Mouse (Mus musculus): Measurements from ENCODE around the gene Fermt2. TPM values are rescaled to one million over a fixed set of nuclear protein-coding genes. Genes with fewer than 3 reads are reported as not detected.
"Not testable (repeated sequence)": the region's sequence is repeated elsewhere in the genome, so short reads cannot be mapped to it uniquely, and the experiment has no call there.

Fermt2 gene
- polyA plus RNA-seq, 1 experiment: 8.2 TPM

DNA sequence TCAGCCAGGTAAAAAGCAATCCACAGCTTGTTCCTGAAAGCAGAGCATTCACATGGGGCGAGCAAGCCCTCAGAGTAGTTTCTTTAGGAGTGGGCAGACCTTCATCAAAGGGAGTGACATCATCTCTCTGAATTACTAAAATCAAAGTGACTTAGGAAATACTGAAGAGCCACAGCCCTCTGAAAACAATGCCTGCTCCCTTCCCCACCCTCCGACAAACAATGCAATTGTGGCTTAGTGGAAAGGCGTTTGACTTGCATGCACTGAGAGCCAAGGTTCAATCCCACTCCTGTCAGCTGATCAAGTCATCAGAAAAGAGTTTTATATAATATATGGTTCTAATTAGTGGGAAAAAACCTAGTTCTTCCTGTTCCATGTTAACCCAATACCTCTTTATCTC, 26.0 kb downstream of the Fermt2 start:
- Histone ChIP-seq H3K27me3 (ENCODE audit: control insufficient read depth, insufficient read depth, low read length) (no peaks in the 10 kb centered on the region), H3K36me3 (ENCODE audit: control insufficient read depth, insufficient read depth, low read length) (no peaks in the 10 kb centered on the region), H3K27ac (ENCODE audit: control insufficient read depth, insufficient read depth, low read length) (no peak overlapping the region), H3K4me1 (replicated peaks; ENCODE audit: control insufficient read depth, insufficient read depth, low read length) (no peaks in the 10 kb centered on the region), H3K4me3 (ENCODE audit: control insufficient read depth, insufficient read depth, low read length) (no peak overlapping the region)
- DNase-seq: no peak
- 74% methylated on average over 3 of the region's 3 CpGs for WGBS
- TF ChIP-seq CTCF (IDR thresholded peaks at IDR 0.05; ENCODE audit: borderline replicate concordance, control insufficient read depth, extremely low read depth, insufficient read depth, low read length, poor library complexity): no peak
- no peak for TF ChIP-seq POLR2A (IDR thresholded peaks at IDR 0.05; ENCODE audit: control insufficient read depth, extremely low read depth, insufficient read depth, low read length, poor library complexity)

- Histone ChIP-seq H3K36me3 (ENCODE audit: control insufficient read depth, insufficient read depth, low read length) (no peaks in the 10 kb centered on the region), H3K27me3 (ENCODE audit: control insufficient read depth, insufficient read depth, low read length) (no peaks in the 10 kb centered on the region), H3K4me1 (replicated peaks; ENCODE audit: control insufficient read depth, insufficient read depth, low read length) (no peaks in the 10 kb centered on the region), H3K27ac (ENCODE audit: control insufficient read depth, insufficient read depth, low read length) (no peak overlapping the region), H3K4me3 (ENCODE audit: control insufficient read depth, insufficient read depth, low read length) (no peak overlapping the region)
- DNase-seq: no peak
- TF ChIP-seq CTCF (IDR thresholded peaks at IDR 0.05; ENCODE audit: borderline replicate concordance, control insufficient read depth, extremely low read depth, insufficient read depth, low read length, poor library complexity) (no peak), POLR2A (IDR thresholded peaks at IDR 0.05; ENCODE audit: control insufficient read depth, extremely low read depth, insufficient read depth, low read length, poor library complexity) (no peak)
- 94% methylated on average over 11 of the region's 11 CpGs for WGBS
These were observed 29.9 kb downstream of the Fermt2 start for GRCm38 (mm10) chr14:45500052-45500451.

DNA sequence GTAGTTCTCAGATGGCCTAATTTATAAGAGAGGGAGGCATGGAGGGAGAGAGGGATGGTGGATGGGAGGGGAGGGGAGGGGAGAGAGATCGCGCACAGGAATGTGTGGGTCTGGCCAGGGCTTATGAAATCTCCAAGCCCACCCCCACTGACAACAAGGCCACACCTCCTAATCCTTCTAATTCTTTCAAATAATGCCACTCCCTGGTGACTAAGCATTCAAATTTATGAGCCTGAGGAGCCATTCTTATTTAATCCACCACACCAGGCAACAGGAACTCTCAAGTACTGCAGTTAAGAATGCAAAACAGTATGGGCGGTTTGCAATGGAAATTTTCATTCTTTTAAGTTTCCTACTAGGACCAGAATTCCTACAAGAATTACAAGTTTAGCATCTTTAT, 32.8 kb downstream of the Fermt2 start:
- WGBS: 95% methylated on average over 3 of the region's 3 CpGs
- no peak overlapping the region for H3K27ac ChIP-seq (ENCODE audit: control insufficient read depth, insufficient read depth, low read length)
- no peak for DNase-seq

GRCm38 (mm10) chr14:45495810-45496209, 34.1 kb downstream of the Fermt2 start:
- H3K36me3 ChIP-seq (ENCODE audit: control insufficient read depth, insufficient read depth, low read length); H3K4me1 ChIP-seq (replicated peaks; ENCODE audit: control insufficient read depth, insufficient read depth, low read length); H3K27me3 ChIP-seq (ENCODE audit: control insufficient read depth, insufficient read depth, low read length); DNase-seq; H3K4me3 ChIP-seq (ENCODE audit: control insufficient read depth, insufficient read depth, low read length); H3K27ac ChIP-seq (ENCODE audit: control insufficient read depth, insufficient read depth, low read length): not testable (repeated sequence)
- 94% methylated on average over 14 of the region's 14 CpGs for WGBS

More for the DNA sequence above, 32.8 kb downstream of the Fermt2 start:
- no peaks in the 10 kb centered on the region for H3K36me3 ChIP-seq (ENCODE audit: control insufficient read depth, insufficient read depth, low read length)
- H3K4me3 ChIP-seq (ENCODE audit: control insufficient read depth, insufficient read depth, low read length): no peak overlapping the region
- TF ChIP-seq POLR2A (IDR thresholded peaks at IDR 0.05; ENCODE audit: control insufficient read depth, extremely low read depth, insufficient read depth, low read length, poor library complexity) (no peak), CTCF (IDR thresholded peaks at IDR 0.05; ENCODE audit: borderline replicate concordance, control insufficient read depth, extremely low read depth, insufficient read depth, low read length, poor library complexity) (no peak)
- H3K4me1 ChIP-seq (replicated peaks; ENCODE audit: control insufficient read depth, insufficient read depth, low read length): no peaks in the 10 kb centered on the region
- no peaks in the 10 kb centered on the region for H3K27me3 ChIP-seq (ENCODE audit: control insufficient read depth, insufficient read depth, low read length)

GRCm38 (mm10) chr14:45493891-45494290, 36.0 kb downstream of the Fermt2 start:
- H3K27me3 ChIP-seq (ENCODE audit: control insufficient read depth, insufficient read depth, low read length): no peaks in the 10 kb centered on the region
- WGBS: 97% methylated on average over 4 of the region's 4 CpGs
- TF ChIP-seq POLR2A (IDR thresholded peaks at IDR 0.05; ENCODE audit: control insufficient read depth, extremely low read depth, insufficient read depth, low read length, poor library complexity): no peak
- no peak for TF ChIP-seq CTCF (IDR thresholded peaks at IDR 0.05; ENCODE audit: borderline replicate concordance, control insufficient read depth, extremely low read depth, insufficient read depth, low read length, poor library complexity)
- DNase-seq: no peak
- no peaks in the 10 kb centered on the region for H3K36me3 ChIP-seq (ENCODE audit: control insufficient read depth, insufficient read depth, low read length)
- no peaks in the 10 kb centered on the region for H3K4me1 ChIP-seq (replicated peaks; ENCODE audit: control insufficient read depth, insufficient read depth, low read length)
- no peak overlapping the region for H3K4me3 ChIP-seq (ENCODE audit: control insufficient read depth, insufficient read depth, low read length)
- no peak overlapping the region for H3K27ac ChIP-seq (ENCODE audit: control insufficient read depth, insufficient read depth, low read length)

DNA sequence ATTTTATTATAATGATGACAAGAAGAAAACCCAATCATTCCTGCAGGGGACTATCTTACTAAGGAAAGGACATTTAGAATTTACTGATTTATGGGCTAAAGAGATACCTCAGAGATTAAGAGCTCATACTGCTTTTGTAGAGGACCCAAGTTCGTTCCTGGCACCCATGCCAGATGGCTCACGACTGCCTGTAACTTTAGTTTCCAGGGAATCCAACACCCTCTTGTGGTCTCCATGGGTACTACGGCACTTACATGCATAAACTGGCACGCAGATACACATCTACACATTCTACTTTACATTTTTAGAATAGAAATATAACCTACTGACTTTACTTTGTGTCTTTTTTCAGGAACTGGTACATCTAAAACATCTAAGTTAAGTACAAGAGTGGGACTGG, 37.2 kb downstream of the Fermt2 start:
- Histone ChIP-seq H3K4me3 (ENCODE audit: control insufficient read depth, insufficient read depth, low read length) (no peak overlapping the region), H3K27ac (ENCODE audit: control insufficient read depth, insufficient read depth, low read length) (no peak overlapping the region), H3K36me3 (ENCODE audit: control insufficient read depth, insufficient read depth, low read length) (no peaks in the 10 kb centered on the region), H3K27me3 (ENCODE audit: control insufficient read depth, insufficient read depth, low read length) (no peaks in the 10 kb centered on the region), H3K4me1 (replicated peaks; ENCODE audit: control insufficient read depth, insufficient read depth, low read length) (no peaks in the 10 kb centered on the region)
- TF ChIP-seq POLR2A (IDR thresholded peaks at IDR 0.05; ENCODE audit: control insufficient read depth, extremely low read depth, insufficient read depth, low read length, poor library complexity) (no peak), CTCF (IDR thresholded peaks at IDR 0.05; ENCODE audit: borderline replicate concordance, control insufficient read depth, extremely low read depth, insufficient read depth, low read length, poor library complexity) (no peak)
- no peak for DNase-seq
- 95% methylated on average over 4 of the region's 4 CpGs for WGBS

DNA sequence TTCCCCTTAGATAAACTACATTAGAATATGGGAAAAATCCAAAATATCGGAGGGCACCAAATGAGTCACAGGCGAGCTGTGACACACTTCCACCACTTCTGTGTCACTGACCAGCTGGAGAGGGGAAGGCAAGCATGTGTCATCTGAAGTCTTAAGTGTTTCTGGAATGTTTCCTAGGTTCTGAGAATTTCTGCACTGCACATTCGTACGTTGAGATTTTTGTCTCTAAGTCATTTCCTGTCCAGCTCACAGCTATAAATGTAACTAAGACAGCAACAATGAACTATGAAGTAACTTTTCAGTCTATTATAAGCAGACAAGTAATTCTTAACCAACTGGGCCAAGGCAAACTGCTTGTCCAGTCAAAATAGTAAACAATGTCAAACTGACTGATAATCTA, 37.9 kb downstream of the Fermt2 start:
- 63% methylated on average over 4 of the region's 4 CpGs for WGBS
- H3K4me3 ChIP-seq (ENCODE audit: control insufficient read depth, insufficient read depth, low read length): no peak overlapping the region
- TF ChIP-seq CTCF (IDR thresholded peaks at IDR 0.05; ENCODE audit: borderline replicate concordance, control insufficient read depth, extremely low read depth, insufficient read depth, low read length, poor library complexity) (no peak), POLR2A (IDR thresholded peaks at IDR 0.05; ENCODE audit: control insufficient read depth, extremely low read depth, insufficient read depth, low read length, poor library complexity) (no peak)
- no peaks in the 10 kb centered on the region for H3K4me1 ChIP-seq (replicated peaks; ENCODE audit: control insufficient read depth, insufficient read depth, low read length)
- H3K27ac ChIP-seq (ENCODE audit: control insufficient read depth, insufficient read depth, low read length): no peak overlapping the region
- H3K27me3 ChIP-seq (ENCODE audit: control insufficient read depth, insufficient read depth, low read length): no peaks in the 10 kb centered on the region
- no peak for DNase-seq
- no peaks in the 10 kb centered on the region for H3K36me3 ChIP-seq (ENCODE audit: control insufficient read depth, insufficient read depth, low read length)

- not testable (repeated sequence) for H3K36me3 ChIP-seq (ENCODE audit: control insufficient read depth, insufficient read depth, low read length); H3K4me3 ChIP-seq (ENCODE audit: control insufficient read depth, insufficient read depth, low read length); H3K27ac ChIP-seq (ENCODE audit: control insufficient read depth, insufficient read depth, low read length); H3K4me1 ChIP-seq (replicated peaks; ENCODE audit: control insufficient read depth, insufficient read depth, low read length); DNase-seq; H3K27me3 ChIP-seq (ENCODE audit: control insufficient read depth, insufficient read depth, low read length)
- WGBS: 98% methylated on average over 2 of the region's 2 CpGs
These were observed 42.7 kb downstream of the Fermt2 start for GRCm38 (mm10) chr14:45487201-45487600.

DNA sequence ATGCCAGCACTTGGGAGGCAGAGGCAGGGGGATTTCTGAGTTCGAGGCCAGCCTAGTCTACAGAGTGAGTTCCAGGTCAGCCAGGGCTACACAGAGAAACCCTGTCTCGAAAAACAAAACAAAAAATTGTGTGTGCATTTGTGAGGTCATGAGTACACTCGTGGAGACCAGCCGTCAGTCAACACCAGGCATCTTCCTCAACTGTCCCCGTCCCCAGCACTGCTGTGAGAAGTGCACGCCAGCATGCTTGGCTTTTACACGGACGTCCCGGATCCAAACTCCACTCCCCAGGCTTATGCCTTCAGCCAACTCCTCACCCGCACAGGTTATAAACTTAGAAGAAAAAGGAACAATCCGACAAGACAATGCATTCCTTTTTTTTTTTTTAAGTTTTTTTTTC, 46.6 kb downstream of the Fermt2 start:
- WGBS: 94% methylated on average over 11 of the region's 11 CpGs
- not testable (repeated sequence) for H3K4me1 ChIP-seq (replicated peaks; ENCODE audit: control insufficient read depth, insufficient read depth, low read length); DNase-seq; H3K27ac ChIP-seq (ENCODE audit: control insufficient read depth, insufficient read depth, low read length); H3K4me3 ChIP-seq (ENCODE audit: control insufficient read depth, insufficient read depth, low read length); H3K36me3 ChIP-seq (ENCODE audit: control insufficient read depth, insufficient read depth, low read length); H3K27me3 ChIP-seq (ENCODE audit: control insufficient read depth, insufficient read depth, low read length)

All from thymus, adult 2 months (tissue).